ENCODE assay signal across 16 mouse cellular contexts in genomic region chr2:8498466-8498865, GRCm38 (mm10).
A peak's percentile ranks its signal among the peaks of the same experiment; 100 is the strongest.
DNase-seq lines count a peak whose midpoint lies in the region; ATAC-seq and TF ChIP-seq lines count a peak whose summit lies in the region.
"Had no signal": no experiment of that assay in that cellular context is flagged by ENCODE, and none has a peak within 500 bp of the region (broad histone marks: within the 10 kb centered on the region; RNA-seq: fewer than 3 reads in every experiment).

No protein-coding gene starts in this region.

- peak overlapping the region; percentile 78 for H3K27ac ChIP-seq in forebrain, postnatal 0 days (ENCODE audit: low read depth, low read length)
- H3K27ac ChIP-seq: embryonic facial prominence, embryonic 15.5 days; heart, embryonic 15.5 days; limb, embryonic 15.5 days; neural tube, embryonic 12.5 days; stomach, embryonic 15.5 days had no signal

- no peaks in the 10 kb centered on the region for H3K4me1 ChIP-seq in forebrain, postnatal 0 days (ENCODE audit: insufficient read depth)
- H3K4me1 ChIP-seq: embryonic facial prominence, embryonic 15.5 days; heart, embryonic 15.5 days; limb, embryonic 15.5 days; neural tube, embryonic 12.5 days; stomach, embryonic 15.5 days had no signal

- no peak overlapping the region for H3K9ac ChIP-seq in forebrain, postnatal 0 days
- H3K9ac ChIP-seq: embryonic facial prominence, embryonic 15.5 days; heart, embryonic 15.5 days; limb, embryonic 15.5 days; neural tube, embryonic 12.5 days; stomach, embryonic 15.5 days had no signal

- no peak overlapping the region for H3K4me2 ChIP-seq in forebrain, postnatal 0 days (ENCODE audit: low read depth)
- H3K4me2 ChIP-seq: embryonic facial prominence, embryonic 15.5 days; heart, embryonic 15.5 days; limb, embryonic 15.5 days; neural tube, embryonic 12.5 days; stomach, embryonic 15.5 days had no signal

- H3K36me3 ChIP-seq in forebrain, postnatal 0 days (ENCODE audit: insufficient read depth): no peaks in the 10 kb centered on the region
- H3K36me3 ChIP-seq: embryonic facial prominence, embryonic 15.5 days; heart, embryonic 15.5 days; limb, embryonic 15.5 days; neural tube, embryonic 12.5 days; stomach, embryonic 15.5 days had no signal

- no peak for TF ChIP-seq CTCF in forebrain, postnatal 0 days (IDR thresholded peaks at IDR 0.05; ENCODE audit: low read depth)

- H3K4me3 ChIP-seq in forebrain, postnatal 0 days (ENCODE audit: low read depth, low read length): no peak overlapping the region
- H3K4me3 ChIP-seq: embryonic facial prominence, embryonic 15.5 days; heart, embryonic 15.5 days; limb, embryonic 15.5 days; neural tube, embryonic 12.5 days; stomach, embryonic 15.5 days had no signal

- H3K27me3 ChIP-seq in forebrain, postnatal 0 days (ENCODE audit: insufficient read depth, low read length): no peaks in the 10 kb centered on the region
- H3K27me3 ChIP-seq: embryonic facial prominence, embryonic 15.5 days; heart, embryonic 15.5 days; limb, embryonic 15.5 days; neural tube, embryonic 12.5 days; stomach, embryonic 15.5 days had no signal

- peak; percentile 80 for DNase-seq in right cerebral cortex, adult 18-20 months
- DNase-seq in right cerebral cortex, postnatal 4 days: no peak
- DNase-seq in forebrain, postnatal 0 days: peak; percentile 71
- DNase-seq in left cerebral cortex, adult 18-20 months (ENCODE audit: low spot score in 2 of 2): peak; percentile 43 to 66
- DNase-seq in adrenal gland, postnatal 10 days: no peak
- no peak for DNase-seq in heart, postnatal 4 days
- no peak for DNase-seq in heart, adult 9 months (ENCODE audit: low spot score in 2 of 2)
- DNase-seq: cerebellum, postnatal 36 days; kidney, postnatal 10 days; thymus, postnatal 4 days had no signal

- 10% methylated on average over 1 of the region's 1 CpGs for WGBS in forebrain, postnatal 0 days

- peak; percentile 91 for ATAC-seq in forebrain, postnatal 0 days
- ATAC-seq: hindbrain, embryonic 16.5 days had no signal

- no peaks in the 10 kb centered on the region for H3K9me3 ChIP-seq in forebrain, postnatal 0 days (ENCODE audit: low read length)
- H3K9me3 ChIP-seq: embryonic facial prominence, embryonic 15.5 days; heart, embryonic 15.5 days; limb, embryonic 15.5 days; neural tube, embryonic 12.5 days; stomach, embryonic 15.5 days had no signal

Comparison
In these comparisons a context has a peak if more than half of its experiments do, and no peak if none do; other contexts are left out.
1. DNase-seq: peak in right cerebral cortex, adult 18-20 months (single experiment), forebrain, postnatal 0 days (single experiment) and left cerebral cortex, adult 18-20 months (2 of 2); none in right cerebral cortex, postnatal 4 days (single experiment), adrenal gland, postnatal 10 days (single experiment), heart, postnatal 4 days (single experiment) and heart, adult 9 months (0 of 2).